Mouse (Mus musculus): ENCODE data around the gene Gga2. TPM values are rescaled to one million over a fixed set of nuclear protein-coding genes. Genes with fewer than 3 reads are reported as not detected.

The Gga2 gene
- polyA plus RNA-seq, 2 experiments = 18.2 to 23.5 TPM

DNA sequence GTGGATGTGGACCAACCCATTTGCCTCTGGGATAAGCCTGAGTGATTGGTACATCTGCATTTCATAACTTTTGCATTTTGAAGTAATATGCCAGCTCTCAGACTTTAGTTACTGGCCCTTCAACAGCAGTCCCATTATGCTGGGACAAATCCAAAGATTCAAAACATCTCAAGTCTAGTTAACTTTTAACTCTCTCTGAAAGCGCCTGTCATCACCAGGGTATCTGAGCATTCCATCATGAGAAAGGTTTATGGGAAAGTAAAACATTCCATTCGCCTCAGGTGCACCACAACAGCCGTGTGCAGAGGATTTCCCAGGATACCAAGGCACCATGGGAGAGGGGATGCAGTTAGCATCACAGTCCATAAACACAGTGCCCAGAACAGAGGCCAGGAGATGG is 79.4 kb downstream of the Gga2 start:
- Histone ChIP-seq H3K4me2 (ENCODE audit: low read depth) (no peak overlapping the region), H3K4me1 (replicated peaks; ENCODE audit: control insufficient read depth in 2 of 2, insufficient read depth in 2 of 2, low read length in 1 of 2) (peaks cover 2 to 4% of the 10 kb centered on the region in 2 experiments; a peak in 3 of 4 replicates), H3K27ac (no peak overlapping the region), H3K4me3 (ENCODE audit: insufficient read depth in 1 of 2, low read depth in 2 of 2, low read length in 2 of 2) (no peak overlapping the region), H3K27me3 (ENCODE audit: control insufficient read depth, insufficient read depth, low read length) (no peaks in the 10 kb centered on the region), H3K9me3 (ENCODE audit: control insufficient read depth, low read length) (no peaks in the 10 kb centered on the region), H3K36me3 (replicated peaks; ENCODE audit: control insufficient read depth, insufficient read depth, low read depth) (no peaks in the 10 kb centered on the region), H3K9ac (replicated peaks) (no peak overlapping the region)
- DNase-seq (ENCODE audit: low read depth in 3 of 3, low spot score in 3 of 3) = no peak
- ATAC-seq (ENCODE audit: insufficient read depth) = no peak
- 65% methylated on average over 3 of the region's 3 CpGs for WGBS (ENCODE audit: insufficient replicate concordance)
- no peak for TF ChIP-seq CTCF (IDR thresholded peaks at IDR 0.05; ENCODE audit: low read depth)
- no peak for TF ChIP-seq EP300 (IDR thresholded peaks at IDR 0.05; ENCODE audit: low read depth)

DNA sequence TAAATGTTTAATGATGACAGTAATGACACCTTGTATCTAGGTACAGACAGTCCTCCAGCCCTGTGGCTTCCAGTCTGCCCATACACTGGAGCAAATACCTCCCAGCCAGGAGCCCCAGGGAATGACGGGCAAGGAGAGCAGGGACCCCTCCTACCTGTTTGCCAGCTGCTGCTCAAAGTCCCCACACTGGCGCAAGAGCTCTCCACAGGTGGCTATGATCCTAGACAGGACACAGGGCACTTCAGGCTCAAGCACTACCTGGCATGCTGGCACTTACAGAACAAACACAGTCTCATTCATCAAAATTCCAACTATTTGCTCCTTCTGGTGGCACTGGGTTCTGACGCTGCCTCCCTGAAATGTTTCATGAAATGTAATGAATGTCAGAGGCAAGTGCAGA is 80.0 kb downstream of the Gga2 start:
- TF ChIP-seq EP300 (IDR thresholded peaks at IDR 0.05; ENCODE audit: low read depth) (no peak), CTCF (IDR thresholded peaks at IDR 0.05; ENCODE audit: low read depth) (no peak)
- H3K4me3 ChIP-seq (ENCODE audit: insufficient read depth in 1 of 2, low read depth in 2 of 2, low read length in 2 of 2) = no peak overlapping the region
- DNase-seq (ENCODE audit: low read depth in 3 of 3, low spot score in 3 of 3) (no peak), ATAC-seq (ENCODE audit: insufficient read depth) (no peak)
- no peak overlapping the region for H3K9ac ChIP-seq (replicated peaks)
- peaks cover 2 to 4% of the 10 kb centered on the region in 2 experiments; a peak in 3 of 4 replicates for H3K4me1 ChIP-seq (replicated peaks; ENCODE audit: control insufficient read depth in 2 of 2, insufficient read depth in 2 of 2, low read length in 1 of 2)
- H3K9me3 ChIP-seq (ENCODE audit: control insufficient read depth, low read length) = no peaks in the 10 kb centered on the region
- 76% methylated on average over 3 of the region's 3 CpGs for WGBS (ENCODE audit: insufficient replicate concordance)
- no peaks in the 10 kb centered on the region for H3K27me3 ChIP-seq (ENCODE audit: control insufficient read depth, insufficient read depth, low read length)
- H3K4me2 ChIP-seq (ENCODE audit: low read depth) = no peak overlapping the region
- no peaks in the 10 kb centered on the region for H3K36me3 ChIP-seq (replicated peaks; ENCODE audit: control insufficient read depth, insufficient read depth, low read depth)
- H3K27ac ChIP-seq = no peak overlapping the region

DNA sequence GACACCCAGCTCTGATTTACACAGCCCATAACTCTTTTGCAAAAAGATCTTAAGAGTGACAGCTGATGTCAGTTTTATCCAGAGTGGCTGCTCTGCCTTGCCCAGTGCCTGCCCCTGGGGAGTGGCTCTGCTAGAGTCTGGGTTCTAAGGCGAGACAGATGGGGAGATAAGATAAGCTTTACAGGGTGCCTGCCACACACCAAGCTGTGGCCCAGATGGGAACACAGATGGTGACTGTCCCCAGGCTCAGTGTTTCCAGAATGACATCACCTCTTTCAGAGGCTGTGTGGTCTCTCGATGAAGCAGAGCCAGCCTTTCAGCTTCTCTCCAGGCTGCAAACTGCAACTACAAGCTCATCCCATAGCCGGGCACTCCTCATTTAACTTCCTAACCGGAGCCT is 81.3 kb downstream of the Gga2 start:
- TF ChIP-seq EP300 (IDR thresholded peaks at IDR 0.05; ENCODE audit: low read depth) (no peak), CTCF (IDR thresholded peaks at IDR 0.05; ENCODE audit: low read depth) (no peak)
- H3K4me2 ChIP-seq (ENCODE audit: low read depth) = no peak overlapping the region
- WGBS (ENCODE audit: insufficient replicate concordance) = 31% methylated on average over 4 of the region's 4 CpGs
- H3K4me1 ChIP-seq (replicated peaks; ENCODE audit: control insufficient read depth in 2 of 2, insufficient read depth in 2 of 2, low read length in 1 of 2) = peaks cover 2 to 4% of the 10 kb centered on the region in 2 experiments; a peak in 3 of 4 replicates
- DNase-seq (ENCODE audit: low read depth in 3 of 3, low spot score in 3 of 3) (peak; percentile 11 to 31 (median 24)), ATAC-seq (ENCODE audit: insufficient read depth) (peak; percentile 74; the same call in 1 of the 2 replicates)
- H3K27ac ChIP-seq = no peak overlapping the region
- H3K9ac ChIP-seq (replicated peaks) = no peak overlapping the region
- H3K9me3 ChIP-seq (ENCODE audit: control insufficient read depth, low read length) = no peaks in the 10 kb centered on the region
- no peaks in the 10 kb centered on the region for H3K36me3 ChIP-seq (replicated peaks; ENCODE audit: control insufficient read depth, insufficient read depth, low read depth)
- H3K27me3 ChIP-seq (ENCODE audit: control insufficient read depth, insufficient read depth, low read length) = no peaks in the 10 kb centered on the region
- H3K4me3 ChIP-seq (ENCODE audit: insufficient read depth in 1 of 2, low read depth in 2 of 2, low read length in 2 of 2) = no peak overlapping the region

DNA sequence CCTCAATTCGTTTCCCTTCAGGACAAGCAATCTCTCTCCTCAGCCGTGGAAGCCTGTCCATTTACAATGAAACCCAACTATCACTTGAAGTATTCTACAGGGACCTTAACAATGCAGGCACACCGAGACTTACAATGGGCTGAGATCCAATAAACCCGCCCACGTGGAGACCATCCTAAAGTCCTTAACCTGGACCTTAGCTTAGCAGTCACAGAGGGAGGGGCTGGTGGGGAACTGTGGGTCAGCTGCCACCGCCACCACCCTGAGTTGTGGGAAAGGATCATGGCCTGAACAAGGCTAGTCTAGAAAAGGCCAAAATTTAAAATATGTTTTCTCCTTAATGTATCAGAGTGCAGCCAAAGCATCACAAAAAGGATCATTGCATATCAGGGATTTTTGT is 81.8 kb downstream of the Gga2 start:
- Histone ChIP-seq H3K4me3 (ENCODE audit: insufficient read depth in 1 of 2, low read depth in 2 of 2, low read length in 2 of 2) (no peak overlapping the region), H3K36me3 (replicated peaks; ENCODE audit: control insufficient read depth, insufficient read depth, low read depth) (no peaks in the 10 kb centered on the region), H3K9ac (replicated peaks) (no peak overlapping the region), H3K27me3 (ENCODE audit: control insufficient read depth, insufficient read depth, low read length) (no peaks in the 10 kb centered on the region), H3K9me3 (ENCODE audit: control insufficient read depth, low read length) (no peaks in the 10 kb centered on the region), H3K4me1 (replicated peaks; ENCODE audit: control insufficient read depth in 2 of 2, insufficient read depth in 2 of 2, low read length in 1 of 2) (peaks cover 2 to 4% of the 10 kb centered on the region in 2 experiments; a peak in 3 of 4 replicates), H3K27ac (no peak overlapping the region), H3K4me2 (ENCODE audit: low read depth) (no peak overlapping the region)
- TF ChIP-seq CTCF (IDR thresholded peaks at IDR 0.05; ENCODE audit: low read depth) (no peak), EP300 (IDR thresholded peaks at IDR 0.05; ENCODE audit: low read depth) (no peak)
- ATAC-seq (ENCODE audit: insufficient read depth) (no peak), DNase-seq (ENCODE audit: low read depth in 3 of 3, low spot score in 3 of 3) (no peak)
- WGBS (ENCODE audit: insufficient replicate concordance) = 60% methylated on average over 6 of the region's 6 CpGs

DNA sequence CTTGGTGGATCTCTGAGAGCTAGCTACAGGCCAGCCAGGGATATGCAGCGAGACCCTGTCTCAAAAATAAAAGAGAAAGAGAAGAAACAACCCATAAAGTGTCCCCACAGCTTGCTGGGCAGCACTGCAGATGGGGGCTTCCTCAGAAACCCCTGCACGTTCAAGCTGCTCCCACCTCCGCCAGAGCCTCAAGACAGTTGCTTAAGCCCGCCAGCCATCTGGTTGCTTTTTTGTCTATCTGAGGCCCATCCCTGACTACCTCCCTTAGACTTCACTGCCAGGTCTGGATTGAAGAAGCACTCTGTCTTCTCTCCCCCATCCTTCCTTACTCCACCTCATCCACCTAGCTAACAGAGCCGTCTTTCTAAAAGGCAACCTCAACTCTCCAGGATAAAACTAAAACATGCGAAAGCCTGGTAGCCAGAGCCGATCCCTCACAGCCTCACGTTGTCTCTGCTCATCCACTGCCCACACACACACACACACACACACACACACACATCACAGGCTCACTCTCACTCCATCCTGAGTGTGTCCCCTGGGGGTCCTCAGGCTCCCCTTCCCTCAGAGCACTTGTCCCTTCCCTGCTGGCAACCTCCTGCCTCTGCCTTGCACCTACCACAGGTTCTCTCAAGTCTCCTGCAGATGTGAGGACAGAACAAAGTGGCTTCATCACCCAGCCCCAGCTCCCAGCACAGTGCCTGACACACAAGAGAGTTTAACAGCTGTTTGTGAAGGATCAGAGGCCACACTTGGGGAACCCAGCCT is 82.7 kb downstream of the Gga2 start:
- no peaks in the 10 kb centered on the region for H3K27me3 ChIP-seq (ENCODE audit: control insufficient read depth, insufficient read depth, low read length)
- DNase-seq (ENCODE audit: low read depth in 3 of 3, low spot score in 3 of 3) (no peak), ATAC-seq (ENCODE audit: insufficient read depth) (no peak)
- H3K4me2 ChIP-seq (ENCODE audit: low read depth) = no peak overlapping the region
- no peaks in the 10 kb centered on the region for H3K36me3 ChIP-seq (replicated peaks; ENCODE audit: control insufficient read depth, insufficient read depth, low read depth)
- H3K27ac ChIP-seq = no peak overlapping the region
- H3K4me3 ChIP-seq (ENCODE audit: insufficient read depth in 1 of 2, low read depth in 2 of 2, low read length in 2 of 2) = no peak overlapping the region
- no peaks in the 10 kb centered on the region for H3K9me3 ChIP-seq (ENCODE audit: control insufficient read depth, low read length)
- TF ChIP-seq EP300 (IDR thresholded peaks at IDR 0.05; ENCODE audit: low read depth) (no peak), CTCF (IDR thresholded peaks at IDR 0.05; ENCODE audit: low read depth) (no peak)
- no peak overlapping the region for H3K9ac ChIP-seq (replicated peaks)
- peaks cover 2 to 4% of the 10 kb centered on the region in 2 experiments; a peak in 3 of 4 replicates for H3K4me1 ChIP-seq (replicated peaks; ENCODE audit: control insufficient read depth in 2 of 2, insufficient read depth in 2 of 2, low read length in 1 of 2)
- 73% methylated on average over 8 of the region's 8 CpGs for WGBS (ENCODE audit: insufficient replicate concordance)

Measured in liver, embryonic 14.5 days (tissue).